9 mouse cellular contexts compared by ENCODE assay signal in genomic region chr3:126771541-126771940, GRCm38 (mm10).
DNase-seq lines count a peak whose midpoint lies in the region; ATAC-seq and TF ChIP-seq lines count a peak whose summit lies in the region.
"Had no signal": no experiment of that assay in that cellular context is flagged by ENCODE, and none has a peak within 500 bp of the region (broad histone marks: within the 10 kb centered on the region; RNA-seq: fewer than 3 reads in every experiment).

No protein-coding gene starts in this region.

- H3K36me3 ChIP-seq in MEL (ENCODE audit: control insufficient read depth in 1 of 2, insufficient read depth in 2 of 2, low read length in 2 of 2): no peaks in the 10 kb centered on the region
- H3K36me3 ChIP-seq in hindbrain, embryonic 10.5 days: no peaks in the 10 kb centered on the region
- no peaks in the 10 kb centered on the region for H3K36me3 ChIP-seq in lung, embryonic 15.5 days

- TF ChIP-seq CTCF in MEL (IDR thresholded peaks at IDR 0.05 in 2 of 3, conservative IDR thresholded peaks at IDR 0.05 in 1 of 3; ENCODE audit: control insufficient read depth in 1 of 3, insufficient read depth in 1 of 3, low read depth in 2 of 3, low read length in 3 of 3, poor library complexity in 1 of 3, severe bottlenecking in 1 of 3): peak; percentile 74 to 85 (median 84)
- TF ChIP-seq CTCF in cerebellum, adult 2 months (IDR thresholded peaks at IDR 0.05; ENCODE audit: borderline replicate concordance, insufficient read depth, low read depth, low read length): peak; percentile 98

- H3K4me2 ChIP-seq in lung, embryonic 15.5 days: no peak overlapping the region

- no peak overlapping the region for H3K9ac ChIP-seq in MEL (ENCODE audit: control insufficient read depth, low read depth, low read length, poor library complexity, severe bottlenecking)
- H3K9ac ChIP-seq in lung, embryonic 15.5 days: no peak overlapping the region

- H3K27me3 ChIP-seq in MEL (ENCODE audit: control insufficient read depth in 1 of 2, insufficient read depth in 2 of 2, low read length in 2 of 2): no peaks in the 10 kb centered on the region
- no peaks in the 10 kb centered on the region for H3K27me3 ChIP-seq in cerebellum, adult 2 months (ENCODE audit: control insufficient read depth, insufficient read depth, low read length)
- no peaks in the 10 kb centered on the region for H3K27me3 ChIP-seq in hindbrain, embryonic 10.5 days (ENCODE audit: insufficient read depth, poor library complexity, severe bottlenecking)
- no peaks in the 10 kb centered on the region for H3K27me3 ChIP-seq in lung, embryonic 15.5 days

- TF ChIP-seq POLR2A in MEL (IDR thresholded peaks at IDR 0.05; ENCODE audit: control insufficient read depth in 1 of 2, insufficient read depth in 1 of 2, low read depth in 1 of 2, low read length in 2 of 2, poor library complexity in 1 of 2): no peak
- TF ChIP-seq POLR2A in cerebellum, adult 2 months (IDR thresholded peaks at IDR 0.05; ENCODE audit: borderline replicate concordance, insufficient read depth, low read length): no peak

- DNase-seq in MEL (ENCODE audit: low read depth, low spot score): peak; percentile 65
- peak; percentile 85 to 88 for DNase-seq in cerebellum, adult 2 months
- peak; percentile 71 for DNase-seq in forelimb bud, embryonic 11.5 days (ENCODE audit: low read depth, low spot score)
- DNase-seq in hindbrain, embryonic 10.5 days (ENCODE audit: low spot score): peak; percentile 65
- DNase-seq in layer of hippocampus, adult 9-10 months (ENCODE audit: low spot score): peak; percentile 51
- DNase-seq in ovary, postnatal 14 days (ENCODE audit: low spot score): peak; percentile 68
- DNase-seq in thymus, postnatal 10 days (ENCODE audit: low spot score in 2 of 2): peak; percentile 72 to 86

- ATAC-seq in lung, embryonic 15.5 days (ENCODE audit: borderline replicate concordance, extremely low read depth, low FRiP score, low TSS enrichment): peak; percentile 93

- 9% methylated on average over 6 of the region's 6 CpGs for WGBS in cerebellum, adult 2 months
- 31% methylated on average over 6 of the region's 6 CpGs for WGBS in hindbrain, embryonic 10.5 days
- 19% methylated on average over 6 of the region's 6 CpGs for WGBS in lung, embryonic 15.5 days

- no peaks in the 10 kb centered on the region for H3K79me2 ChIP-seq in MEL (ENCODE audit: control insufficient read depth, insufficient read depth, low read length, poor library complexity)

- no peaks in the 10 kb centered on the region for H3K9me3 ChIP-seq in MEL (replicated peaks; ENCODE audit: insufficient read depth, low read length)
- no peaks in the 10 kb centered on the region for H3K9me3 ChIP-seq in hindbrain, embryonic 10.5 days
- no peaks in the 10 kb centered on the region for H3K9me3 ChIP-seq in lung, embryonic 15.5 days

- no peak overlapping the region for H3K27ac ChIP-seq in MEL (ENCODE audit: control insufficient read depth, low read depth, low read length)
- no peak overlapping the region for H3K27ac ChIP-seq in cerebellum, adult 2 months (ENCODE audit: insufficient read depth, low read length)
- H3K27ac ChIP-seq in hindbrain, embryonic 10.5 days: no peak overlapping the region
- H3K27ac ChIP-seq in lung, embryonic 15.5 days: no peak overlapping the region

- TF ChIP-seq RAD21 in MEL (IDR thresholded peaks at IDR 0.05; ENCODE audit: low read depth, low read length): peak; percentile 55

- no peak overlapping the region for H3K4me3 ChIP-seq in MEL (ENCODE audit: control insufficient read depth in 1 of 2, insufficient read depth in 1 of 2, low read depth in 2 of 2, low read length in 2 of 2)
- H3K4me3 ChIP-seq in cerebellum, adult 2 months (replicated peaks; ENCODE audit: insufficient read depth, low read depth, low read length): no peak overlapping the region
- no peak overlapping the region for H3K4me3 ChIP-seq in hindbrain, embryonic 10.5 days
- H3K4me3 ChIP-seq in lung, embryonic 15.5 days: no peak overlapping the region
- H3K4me3 ChIP-seq: myocyte had no signal

- no peak for TF ChIP-seq EP300 in MEL (IDR thresholded peaks at IDR 0.05; ENCODE audit: low read depth in 1 of 2, low read length in 2 of 2)

- H3K4me1 ChIP-seq in MEL (ENCODE audit: control insufficient read depth in 1 of 2, insufficient read depth in 2 of 2, low read length in 2 of 2): no peaks in the 10 kb centered on the region
- H3K4me1 ChIP-seq in cerebellum, adult 2 months (ENCODE audit: control insufficient read depth, insufficient read depth, low read length): no peaks in the 10 kb centered on the region
- 0 out of 2 replicates have a peak, but pooled peaks cover 3% of the 10 kb centered on the region for H3K4me1 ChIP-seq in hindbrain, embryonic 10.5 days (replicated peaks)
- no peaks in the 10 kb centered on the region for H3K4me1 ChIP-seq in lung, embryonic 15.5 days

TF ChIP-seq in MEL, 35 proteins besides CTCF, POLR2A, EP300 and RAD21:
- no peak for TF ChIP-seq BHLHE40 (IDR thresholded peaks at IDR 0.05; ENCODE audit: borderline replicate concordance, low read depth, low read length)
- no peak for TF ChIP-seq MAZ (IDR thresholded peaks at IDR 0.05; ENCODE audit: low read depth, low read length)
- no peak for TF ChIP-seq ETS1 (IDR thresholded peaks at IDR 0.05; ENCODE audit: low read depth, low read length)
- TF ChIP-seq MYB (IDR thresholded peaks at IDR 0.05; ENCODE audit: low read depth, low read length): no peak
- peak; percentile 65 for TF ChIP-seq ZC3H11A (IDR thresholded peaks at IDR 0.05; ENCODE audit: low read depth, low read length)
- peak; percentile 89 for TF ChIP-seq SMC3 (IDR thresholded peaks at IDR 0.05; ENCODE audit: low read depth, low read length)
